Mouse (Mus musculus) small intestine, adult 2 months (tissue): ENCODE results near the gene H2-Eb2. TPM values are rescaled to one million over a fixed set of nuclear protein-coding genes. Genes with fewer than 3 reads are reported as not detected.

Experiments
- H3K27ac ChIP-seq: fragments of 200-500 bp; 2 replicates; pipeline ENCODE4 v1.5.1; 2012; ENCODE audit warnings: low read depth, low read length, control low read depth, inconsistent platforms; ENCODE audit not compliant: insufficient read depth
- H3K27me3 ChIP-seq: fragments of 200-500 bp; 2 replicates; pipeline ENCODE4 v1.6.1; 2012; ENCODE audit warnings: mild to moderate bottlenecking, moderate library complexity, low read length, inconsistent platforms; ENCODE audit not compliant: control insufficient read depth, insufficient read depth
- H3K36me3 ChIP-seq: fragments of 200-500 bp; 2 replicates; pipeline ENCODE4 v1.6.1; 2012; ENCODE audit warnings: mild to moderate bottlenecking, low read length, control low read depth, inconsistent platforms; ENCODE audit not compliant: control insufficient read depth, insufficient read depth
- H3K4me1 ChIP-seq: fragments of 200-500 bp; 2 replicates; pipeline ENCODE4 v1.6.1; 2012; ENCODE audit warnings: low read length, inconsistent platforms, mixed read lengths; ENCODE audit not compliant: control insufficient read depth, insufficient read depth, insufficient read length
- H3K4me3 ChIP-seq: fragments of 200-500 bp; 2 replicates; pipeline ENCODE4 v1.5.1; 2012; ENCODE audit warnings: low read depth, mild to moderate bottlenecking, control low read depth, inconsistent platforms, low read length, moderate library complexity
- CTCF ChIP-seq: fragments of 200-500 bp; IDR thresholded peaks from 2 replicates; pipeline ENCODE4 v1.5.1; 2012; ENCODE audit warnings: low read depth, mild to moderate bottlenecking, control low read depth, inconsistent platforms, low read length, moderate library complexity, mixed read lengths; ENCODE audit not compliant: insufficient replicate concordance, insufficient read length; ENCODE audit errors: extremely low read depth
- POLR2A ChIP-seq: fragments of 200-500 bp; IDR thresholded peaks from 2 replicates; pipeline ENCODE4 v1.6.1; 2012; ENCODE audit warnings: low read depth, mild to moderate bottlenecking, control low read depth, inconsistent platforms, low read length, moderate library complexity
- WGBS: fragments of 180-500 bp; shearing (Covaris S2); methylation state at CpG from one replicate; pipeline ENCODE4 v1.1.7; 2018; 5-methylcytosine and 5-hydroxymethylcytosine counted together
- polyA plus RNA-seq: library from polyadenylated mRNA; depleted of rRNA; stranded (reverse); fragments of >200 nt; gene quantifications from 2 replicates; pipeline ENCODE4 v1.2.3, GENCODE M21; 2012

H2-Eb2 gene
- polyA plus RNA-seq, 1 experiment, result 1.2 TPM

DNA sequence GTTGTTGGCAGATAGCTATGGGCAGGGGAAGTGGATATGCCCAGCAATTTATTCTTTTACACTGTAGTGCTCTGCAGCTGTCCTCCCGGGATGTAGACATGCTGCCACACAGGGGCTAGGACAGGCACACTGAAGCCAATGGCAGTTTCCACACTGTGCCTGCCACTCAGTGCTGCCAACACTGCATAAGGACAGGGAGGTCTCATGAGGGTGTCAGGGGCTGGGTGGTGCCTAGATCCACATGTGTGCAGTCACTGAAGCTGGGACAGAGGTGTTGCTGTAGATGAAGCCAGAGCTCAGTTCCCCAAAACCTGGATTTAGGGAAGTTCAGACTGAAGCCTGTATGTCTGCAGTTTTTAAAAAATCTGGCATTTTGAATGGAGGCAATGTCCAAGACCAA, 13.3 kb upstream of the H2-Eb2 start:
- 69% methylated on average over 1 of the region's 1 CpGs for WGBS
- Histone ChIP-seq H3K27me3 (no peaks in the 10 kb centered on the region), H3K27ac (no peak overlapping the region), H3K36me3 (peaks cover 25% of the 10 kb centered on the region), H3K4me1 (peaks cover 3% of the 10 kb centered on the region), H3K4me3 (no peak overlapping the region)
- TF ChIP-seq CTCF (no peak), POLR2A (no peak)

DNA sequence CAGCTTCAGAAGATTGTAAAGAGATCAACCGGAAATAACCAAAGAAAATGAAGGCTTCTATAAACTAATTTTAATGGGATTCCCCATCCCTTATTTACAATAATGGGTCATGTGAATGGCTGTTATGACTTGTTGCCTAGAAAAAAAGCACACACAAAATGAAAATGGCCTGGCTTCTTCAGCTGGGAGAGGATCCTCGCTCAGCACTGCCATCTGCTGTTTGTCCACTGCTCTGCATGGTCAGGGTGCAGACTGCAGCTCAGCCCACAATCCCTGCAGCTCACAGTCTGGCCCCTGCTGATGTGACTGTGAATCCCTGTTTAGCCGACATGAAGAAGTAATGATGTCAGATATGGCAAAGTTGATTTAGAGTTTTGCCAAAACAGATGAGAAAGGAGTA, 12.1 kb upstream of the H2-Eb2 start:
- no peak overlapping the region for H3K27ac ChIP-seq
- no peak overlapping the region for H3K4me3 ChIP-seq
- H3K27me3 ChIP-seq, result no peaks in the 10 kb centered on the region
- H3K4me1 ChIP-seq, result peaks cover 3% of the 10 kb centered on the region
- peak; percentile 92 for TF ChIP-seq CTCF
- no peak for TF ChIP-seq POLR2A
- H3K36me3 ChIP-seq, result peaks cover 25% of the 10 kb centered on the region
- 34% methylated on average over 3 of the region's 3 CpGs for WGBS

DNA sequence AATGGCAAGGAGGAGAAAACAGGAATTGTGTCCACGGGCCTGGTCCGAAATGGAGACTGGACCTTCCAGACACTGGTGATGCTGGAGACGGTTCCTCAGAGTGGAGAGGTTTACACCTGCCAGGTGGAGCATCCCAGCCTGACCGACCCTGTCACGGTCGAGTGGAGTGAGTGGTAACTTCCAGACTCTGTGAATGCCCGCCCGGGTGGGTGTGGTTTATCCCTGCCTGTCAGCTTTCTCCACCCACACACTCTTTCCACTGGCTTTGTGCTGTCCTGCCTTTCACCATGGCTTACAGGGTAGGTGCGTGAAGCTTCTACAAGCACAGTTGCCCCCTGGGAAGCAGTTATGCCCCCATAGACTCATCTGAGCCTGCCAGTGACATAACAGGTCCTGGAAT, 11.2 kb upstream of the H2-Eb2 start:
- 62% methylated on average over 9 of the region's 9 CpGs for WGBS
- TF ChIP-seq POLR2A (no peak), CTCF (no peak)
- Histone ChIP-seq H3K27me3 (no peaks in the 10 kb centered on the region), H3K4me1 (peaks cover 3% of the 10 kb centered on the region), H3K36me3 (peaks cover 25% of the 10 kb centered on the region), H3K4me3 (no peak overlapping the region), H3K27ac (no peak overlapping the region)

DNA sequence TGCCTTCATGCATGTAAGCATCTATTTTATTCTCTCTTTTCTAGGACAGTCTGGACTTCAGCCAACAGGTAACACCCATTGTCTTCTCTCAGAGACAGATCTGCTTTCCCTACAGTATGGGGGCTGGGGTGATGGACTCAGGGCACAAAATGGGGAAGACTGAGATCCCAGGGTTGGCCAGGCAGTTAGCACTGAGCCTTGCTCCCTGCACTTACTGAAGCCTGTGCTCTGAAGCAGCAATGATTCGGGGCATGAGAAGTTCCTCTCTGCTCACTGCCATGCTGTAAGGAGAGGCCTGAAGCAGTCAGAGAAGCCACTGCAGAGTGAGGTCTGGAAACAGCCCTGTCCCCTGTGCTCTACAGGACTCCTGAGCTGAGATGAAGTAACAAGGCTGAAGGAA, 10.0 kb upstream of the H2-Eb2 start:
- 79% methylated on average over 1 of the region's 1 CpGs for WGBS
- TF ChIP-seq POLR2A (no peak), CTCF (no peak)
- Histone ChIP-seq H3K36me3 (peaks cover 25% of the 10 kb centered on the region), H3K27me3 (no peaks in the 10 kb centered on the region), H3K4me3 (no peak overlapping the region), H3K4me1 (no peaks in the 10 kb centered on the region; the same call in 1 of the 2 replicates), H3K27ac (no peak overlapping the region)

DNA sequence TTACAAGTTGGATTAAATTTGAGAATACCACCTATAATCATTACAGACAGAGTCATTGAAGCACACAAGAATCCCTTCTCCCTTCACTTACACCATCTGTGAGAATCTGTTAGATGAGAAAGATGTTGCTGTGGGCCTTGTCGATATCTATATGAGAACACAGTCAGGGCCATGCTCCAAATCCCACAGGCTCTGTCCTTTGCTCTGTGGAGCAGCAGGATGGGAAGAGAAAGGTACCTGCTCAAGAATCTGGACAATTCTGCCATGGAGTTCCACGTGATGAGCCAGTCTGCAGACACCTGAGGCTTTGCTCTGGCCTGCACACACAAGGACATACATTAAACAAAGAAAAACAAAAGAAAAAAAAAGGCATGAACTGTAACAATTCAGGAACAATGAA, 8.8 kb upstream of the H2-Eb2 start:
- TF ChIP-seq POLR2A, result no peak
- TF ChIP-seq CTCF, result no peak
- H3K4me1 ChIP-seq, result no peaks in the 10 kb centered on the region; the same call in 1 of the 2 replicates
- H3K27me3 ChIP-seq, result no peaks in the 10 kb centered on the region
- H3K36me3 ChIP-seq, result peaks cover 25% of the 10 kb centered on the region
- WGBS, result 84% methylated on average over 2 of the region's 2 CpGs
- H3K27ac ChIP-seq, result no peak overlapping the region
- H3K4me3 ChIP-seq, result no peak overlapping the region

DNA sequence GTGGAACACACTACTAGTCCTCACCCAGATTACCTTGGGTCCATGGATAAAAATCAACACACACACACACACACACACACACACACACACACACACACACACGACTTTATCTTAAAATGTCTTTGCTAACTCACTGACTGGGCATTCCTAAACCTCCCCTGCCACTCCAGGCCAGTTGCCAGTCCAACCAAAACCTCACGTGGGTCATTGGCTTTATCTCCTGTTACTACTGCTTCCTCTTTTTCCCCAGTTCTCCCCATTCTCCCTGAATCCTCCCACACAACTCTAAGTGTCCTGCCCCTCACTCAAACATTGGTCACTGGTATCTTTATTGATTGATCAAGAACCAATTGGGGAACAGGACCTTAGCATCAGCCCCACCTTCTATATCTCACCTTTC, 8.2 kb upstream of the H2-Eb2 start:
- WGBS, result 23% methylated on average over 2 of the region's 2 CpGs
- Histone ChIP-seq H3K4me1 (no peaks in the 10 kb centered on the region), H3K27ac (no peak overlapping the region), H3K36me3 (peaks cover 25% of the 10 kb centered on the region), H3K4me3 (no peak overlapping the region), H3K27me3 (no peaks in the 10 kb centered on the region)
- TF ChIP-seq CTCF (no peak), POLR2A (no peak)

DNA sequence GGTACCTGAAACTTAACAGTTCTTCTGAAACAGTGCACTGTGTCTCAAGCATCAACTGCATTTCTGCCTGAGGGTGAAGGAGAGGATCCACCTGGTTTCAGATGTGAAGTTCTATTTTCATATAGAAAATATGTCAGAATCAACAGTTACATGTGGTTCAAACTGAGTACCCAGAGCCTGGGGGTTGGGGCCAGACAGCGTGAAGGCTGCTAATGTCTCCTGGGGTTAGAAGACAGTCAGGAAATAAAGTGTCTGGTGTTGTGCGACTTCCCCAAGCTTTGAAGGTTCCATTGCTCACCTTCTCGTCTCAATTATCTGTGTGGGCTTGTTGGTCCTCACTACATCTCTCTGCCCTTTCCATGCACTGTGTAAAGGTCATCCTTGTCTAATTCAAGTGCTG, 908 bp downstream of the H2-Eb2 start:
- Histone ChIP-seq H3K27me3 (no peaks in the 10 kb centered on the region), H3K36me3 (no peaks in the 10 kb centered on the region), H3K4me3 (no peak overlapping the region), H3K27ac (no peak overlapping the region), H3K4me1 (no peaks in the 10 kb centered on the region)
- 74% methylated on average over 3 of the region's 3 CpGs for WGBS
- TF ChIP-seq POLR2A (no peak), CTCF (no peak)

DNA sequence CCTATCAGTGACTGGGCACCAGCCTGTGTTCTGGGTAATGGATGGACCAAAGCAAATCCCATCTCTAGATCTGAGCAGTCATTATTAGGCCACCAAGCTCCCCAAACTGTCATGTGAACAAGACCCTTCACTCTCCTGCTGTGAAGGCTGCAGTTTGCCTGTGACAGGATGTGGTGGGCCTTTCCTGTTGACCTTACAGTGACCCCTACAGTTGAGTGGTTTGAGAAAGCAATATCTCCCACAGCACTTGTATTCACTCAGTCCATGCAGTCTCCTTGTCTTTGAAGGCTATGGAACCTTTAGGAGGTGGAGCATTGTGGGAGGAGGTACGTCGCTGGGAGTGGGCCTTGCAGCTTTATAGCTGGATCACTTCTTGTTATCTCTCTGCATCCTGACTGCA, 4.3 kb downstream of the H2-Eb2 start:
- no peak overlapping the region for H3K27ac ChIP-seq
- TF ChIP-seq CTCF (no peak), POLR2A (no peak)
- WGBS, result 72% methylated on average over 2 of the region's 2 CpGs
- no peak overlapping the region for H3K4me3 ChIP-seq
- H3K36me3 ChIP-seq, result no peaks in the 10 kb centered on the region
- no peaks in the 10 kb centered on the region for H3K4me1 ChIP-seq
- no peaks in the 10 kb centered on the region for H3K27me3 ChIP-seq
